Mouse (Mus musculus) T-helper 1 cell (primary cell): ENCODE data around the gene Tom1.

Experiments
- in situ Hi-C: fragments of 300-600 bp; cut with MboI, MseI; formaldehyde crosslinking; loops from one replicate; pipeline ENCODE4 v1.15.1; 2025; ENCODE audit warnings: high pct_unique_total_duplicates

Tom1 gene

DNA sequence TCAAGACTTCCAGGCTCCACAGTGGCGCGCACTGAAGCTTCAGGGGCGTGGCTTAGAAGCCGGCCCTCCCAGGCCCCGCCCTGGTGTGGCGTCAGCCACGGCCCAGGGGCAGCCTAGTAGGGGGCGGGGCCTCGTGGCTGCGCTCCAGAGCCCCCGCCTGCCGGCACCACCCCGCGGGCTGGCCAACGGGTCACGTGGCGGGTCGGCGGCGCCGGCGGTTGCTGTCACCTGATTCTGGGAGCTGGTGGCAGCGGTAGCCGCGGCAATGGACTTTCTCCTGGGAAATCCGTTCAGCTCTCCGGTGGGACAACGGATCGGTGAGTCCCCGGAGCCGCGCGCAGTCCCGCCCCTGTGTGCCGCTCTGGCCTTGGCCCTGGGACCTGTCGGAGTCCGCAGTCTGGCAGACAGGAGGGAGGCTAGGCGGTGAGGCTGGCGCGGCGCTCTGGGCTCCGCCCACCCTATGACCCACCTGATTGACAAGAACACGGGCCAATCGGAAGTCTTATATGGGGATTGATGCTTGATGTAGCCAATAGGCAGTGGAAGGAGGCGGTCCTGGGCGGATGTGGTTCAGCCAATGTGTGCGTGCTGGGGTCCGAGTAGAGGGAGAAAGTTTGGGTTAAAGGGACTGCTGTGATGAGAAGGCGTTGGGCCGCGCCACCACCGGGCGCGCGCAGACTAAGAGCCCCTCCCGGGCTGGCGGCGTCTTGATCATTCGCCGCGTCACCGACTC lies at the start of gene Tom1:
TSS of gene Tom1 (plus strand) at position 195 of the 733 bp plus-strand sequence.
- in situ Hi-C loops: no loop called here

DNA sequence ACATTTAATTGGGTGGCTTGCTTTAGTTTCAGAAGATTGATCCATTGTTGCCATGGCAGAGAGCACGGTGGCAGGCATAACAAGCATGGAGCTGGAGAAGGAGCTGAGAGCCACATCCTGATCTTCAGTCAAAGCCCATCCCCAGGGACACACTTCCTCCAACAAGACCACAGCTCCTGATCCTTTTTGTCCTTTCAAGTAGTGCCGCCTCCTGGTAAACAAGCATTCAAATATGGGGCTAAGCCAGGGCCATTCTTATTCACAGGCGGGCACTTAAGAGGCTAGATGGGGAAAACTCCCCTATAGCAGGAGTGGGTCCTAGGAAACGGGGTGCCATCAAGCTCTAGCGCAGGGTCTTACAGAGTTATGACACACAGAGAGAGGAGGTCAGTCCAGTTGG lies 46.1 kb upstream of the Tom1 start:
- in situ Hi-C loops: no loop called here

DNA sequence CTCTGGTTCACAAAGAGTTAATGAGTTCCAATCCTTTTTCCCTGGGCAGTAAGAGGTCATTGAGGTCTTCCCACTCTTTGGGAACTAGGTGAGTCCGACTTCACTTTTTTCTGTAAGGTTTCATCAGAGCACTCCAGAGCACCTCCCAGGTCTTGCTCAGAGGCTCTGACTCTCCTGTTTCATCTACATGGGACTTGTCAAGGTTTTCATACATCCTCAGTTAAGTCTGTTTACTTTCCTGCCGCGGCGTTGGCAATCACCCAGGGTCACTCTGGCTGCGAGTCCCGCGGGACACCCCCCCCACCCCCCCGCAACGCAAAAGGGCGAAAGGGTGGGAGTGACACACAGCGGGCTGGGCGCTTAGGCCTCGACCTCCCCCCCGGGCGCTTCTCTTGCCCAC lies 43.5 kb upstream of the Tom1 start:
- in situ Hi-C loops: no loop called here

DNA sequence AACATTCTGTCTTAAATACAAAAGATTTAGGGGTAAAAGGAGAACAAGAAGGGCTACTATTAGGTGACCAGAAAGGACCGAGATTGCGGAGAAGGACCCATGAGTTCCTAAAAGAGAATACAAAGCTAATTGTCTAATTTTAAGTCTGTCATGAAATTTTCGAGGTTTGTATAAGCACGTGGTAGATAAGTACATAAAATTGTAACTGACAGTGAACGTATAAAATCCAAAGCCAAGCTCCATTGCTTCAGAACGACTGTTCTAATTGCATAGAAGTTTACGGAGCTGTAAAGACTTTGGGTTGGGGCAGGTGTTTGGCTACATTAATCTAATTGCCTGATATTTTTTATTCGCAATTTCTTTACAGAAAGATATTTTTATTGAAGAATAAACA lies 40.4 kb upstream of the Tom1 start, which contains the start of gene Hmgxb4:
TSS of gene Hmgxb4 (plus strand) at position 276 of the 394 bp plus-strand sequence.
- in situ Hi-C loops: no loop called here

DNA sequence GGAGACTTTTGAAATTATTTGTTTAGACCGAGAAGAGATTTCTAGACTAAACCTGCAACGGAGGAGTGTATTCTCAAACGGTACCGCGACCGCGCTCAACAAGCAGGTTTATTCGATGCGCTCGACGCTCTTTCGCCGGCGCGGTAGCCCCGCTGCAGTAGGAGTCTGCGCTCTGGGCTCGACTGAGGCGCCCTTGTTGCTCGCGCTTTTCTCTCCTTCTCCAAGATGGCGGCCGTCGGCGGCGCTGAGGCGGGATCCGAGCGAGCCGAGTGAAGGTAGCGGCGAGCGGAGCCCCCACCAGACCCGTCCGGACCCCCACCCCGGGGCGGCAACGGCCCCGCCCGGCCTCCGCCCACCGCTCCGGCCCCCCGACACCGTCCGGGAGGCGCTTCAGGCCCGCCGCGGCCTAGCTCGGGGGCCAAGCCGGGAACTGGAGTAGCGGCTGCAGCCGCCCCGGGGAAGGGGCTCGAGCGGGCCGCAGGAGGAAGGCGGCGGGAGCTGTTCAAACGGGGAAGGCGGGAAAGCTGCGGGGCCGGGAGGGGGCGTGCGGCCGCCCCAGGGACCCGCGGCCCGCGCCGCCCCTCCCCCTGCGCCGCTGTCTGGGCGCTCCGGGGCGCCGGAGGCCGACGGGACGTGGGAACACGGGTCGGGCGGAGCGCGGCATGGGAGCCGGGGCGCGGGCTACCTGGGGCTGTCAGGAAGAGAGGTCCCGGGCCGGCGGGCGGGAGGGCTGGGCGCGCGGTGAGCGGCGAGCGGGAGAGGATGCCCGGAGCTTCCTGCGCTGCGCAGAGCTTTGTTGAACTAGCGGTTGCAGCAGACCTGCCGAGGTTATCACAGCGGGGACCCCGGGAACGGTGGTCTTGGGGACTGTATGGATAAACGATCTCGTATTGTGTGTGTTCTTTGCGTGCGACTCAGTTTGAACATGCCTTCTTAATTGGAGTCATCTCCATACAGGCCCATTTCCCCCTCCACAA lies 39.7 kb upstream of the Tom1 start:
- in situ Hi-C loops: no loop called here

DNA sequence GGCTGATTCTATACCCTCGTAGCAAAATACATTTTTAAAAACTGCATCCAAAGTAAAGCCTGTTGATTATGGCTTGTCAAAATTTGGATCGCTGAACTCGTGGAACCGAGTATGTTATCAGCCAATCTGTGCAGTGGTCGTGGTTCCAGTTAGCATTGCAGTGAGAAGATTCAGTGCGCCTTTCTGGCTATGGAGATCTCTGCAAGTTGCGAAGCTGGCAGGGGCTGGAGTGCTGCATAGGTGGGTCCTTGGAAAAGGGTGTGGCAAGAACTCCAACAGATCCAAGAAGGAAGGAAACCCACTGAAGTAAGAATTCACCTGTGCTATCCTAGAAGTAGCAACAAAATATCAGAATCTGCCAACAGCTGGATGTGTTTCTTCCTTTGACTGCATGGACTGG lies 39.0 kb upstream of the Tom1 start:
- in situ Hi-C loops: no loop called here

DNA sequence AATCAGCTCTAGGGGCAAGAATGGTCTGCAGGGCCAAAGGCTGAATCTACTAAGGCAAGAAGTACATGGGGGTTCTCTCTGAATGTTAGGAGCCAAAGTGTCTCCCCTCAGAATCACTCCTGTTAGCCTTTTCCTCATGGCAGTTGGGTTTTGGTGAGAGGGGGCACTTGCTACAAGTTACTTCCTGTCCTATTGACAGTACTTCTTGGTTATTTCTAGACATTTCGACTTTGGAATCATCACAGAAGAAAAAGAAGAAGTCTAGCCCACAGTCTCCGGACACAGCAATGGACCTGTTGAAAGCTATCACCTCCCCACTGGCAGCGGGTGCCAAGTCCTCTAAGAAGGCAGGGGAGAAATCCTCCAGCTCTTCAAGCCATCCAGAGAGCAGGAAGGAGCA lies 33.1 kb upstream of the Tom1 start:
- in situ Hi-C loops: no loop called here

DNA sequence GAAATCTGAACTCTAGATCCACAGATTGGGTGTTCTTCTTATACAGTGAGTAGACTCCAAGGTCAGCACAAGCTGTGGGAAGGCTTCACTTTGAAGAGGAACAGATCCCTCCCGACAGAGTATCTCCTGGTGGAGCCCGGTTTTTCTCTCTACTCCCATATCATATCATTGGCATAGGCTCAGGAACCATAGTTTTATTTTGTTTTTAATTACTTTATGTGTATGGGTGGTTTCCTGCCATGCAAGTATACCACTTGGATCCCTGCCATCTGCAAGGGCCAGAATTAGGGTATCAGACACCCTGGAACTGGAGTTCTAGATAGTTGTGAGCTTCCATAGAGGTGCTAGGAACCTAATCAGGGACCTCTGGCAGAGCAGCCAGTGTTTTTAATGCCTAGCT lies 24.7 kb upstream of the Tom1 start:
- in situ Hi-C loops: no loop called here

DNA sequence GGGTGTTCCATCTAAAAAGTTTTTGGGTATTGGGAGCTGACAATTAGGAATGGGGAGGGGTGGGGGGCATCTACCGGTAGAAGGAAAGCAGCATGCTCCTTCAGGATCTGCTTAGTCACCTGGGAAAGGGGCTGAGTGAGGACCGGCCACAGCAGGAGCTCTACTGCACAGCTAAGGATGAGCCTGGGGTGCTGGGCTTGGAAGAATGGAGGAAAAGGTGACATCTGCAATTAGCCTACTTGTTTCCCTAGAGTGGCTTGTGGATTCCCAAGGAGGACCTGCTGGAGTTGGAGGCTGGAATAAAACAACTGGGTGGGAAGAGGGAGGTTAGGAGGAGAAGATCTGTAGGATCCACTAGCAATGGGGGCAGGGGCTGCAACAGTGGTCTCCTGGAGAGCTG lies 19.9 kb upstream of the Tom1 start:
- in situ Hi-C loops: no loop called here

DNA sequence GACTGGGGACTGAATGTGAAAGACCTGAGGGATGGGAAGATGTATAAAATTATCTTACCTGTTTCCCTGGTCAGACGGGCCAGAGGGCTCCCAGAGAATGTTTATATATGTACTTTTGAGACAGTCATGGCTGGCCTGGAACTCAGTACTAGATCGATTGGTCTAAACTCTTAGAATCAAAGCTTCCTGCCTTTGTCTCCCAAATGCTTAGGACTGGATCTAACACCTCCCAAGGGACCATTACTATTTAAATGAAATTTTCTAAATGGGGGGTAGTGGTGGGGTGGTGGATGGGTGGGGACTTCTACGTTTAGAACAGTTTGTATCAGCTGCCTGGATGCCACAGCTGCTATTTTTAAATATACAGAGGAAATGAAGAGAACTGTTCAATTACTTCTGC lies 19.5 kb upstream of the Tom1 start:
- in situ Hi-C loops: no loop called here

DNA sequence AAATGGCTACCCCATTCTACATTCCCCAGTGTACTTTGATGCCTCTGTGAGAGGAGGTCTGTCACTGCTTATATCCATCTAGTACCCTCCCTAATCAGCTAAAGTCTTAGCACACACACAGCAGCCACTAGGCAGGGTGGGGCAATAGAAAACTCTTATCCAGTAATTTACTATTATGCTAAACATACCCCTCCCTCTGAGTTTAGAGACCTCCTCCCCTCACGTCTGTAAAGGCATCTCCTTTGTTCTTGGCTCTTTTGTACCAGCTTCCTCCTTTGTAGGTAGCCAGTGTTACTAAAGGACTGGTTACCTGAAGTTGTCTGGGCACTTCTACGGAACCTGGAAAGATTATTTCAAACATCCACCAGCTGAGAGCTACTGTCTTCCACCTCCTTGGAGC lies 17.5 kb upstream of the Tom1 start:
- in situ Hi-C loops: no loop called here

DNA sequence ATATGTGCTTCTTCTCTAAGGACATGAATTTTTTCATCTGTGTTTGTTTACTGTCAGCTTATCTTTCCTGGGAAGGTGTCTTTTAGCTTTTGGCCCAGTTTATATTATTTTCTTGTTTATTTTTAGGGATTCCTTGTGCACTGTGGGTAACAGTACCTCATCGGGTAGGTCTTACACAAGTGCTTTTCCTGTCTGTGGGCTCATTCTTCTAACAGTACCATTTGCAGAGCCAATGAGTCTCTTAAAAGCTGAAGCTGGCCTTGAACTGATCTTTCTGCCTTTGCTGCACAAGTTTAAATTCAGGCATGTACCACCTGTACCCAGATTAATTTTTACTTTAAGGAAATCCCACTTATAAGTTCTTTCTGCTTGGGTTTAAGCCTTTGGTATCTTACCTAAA lies 17.1 kb upstream of the Tom1 start:
- in situ Hi-C loops: no loop called here

DNA sequence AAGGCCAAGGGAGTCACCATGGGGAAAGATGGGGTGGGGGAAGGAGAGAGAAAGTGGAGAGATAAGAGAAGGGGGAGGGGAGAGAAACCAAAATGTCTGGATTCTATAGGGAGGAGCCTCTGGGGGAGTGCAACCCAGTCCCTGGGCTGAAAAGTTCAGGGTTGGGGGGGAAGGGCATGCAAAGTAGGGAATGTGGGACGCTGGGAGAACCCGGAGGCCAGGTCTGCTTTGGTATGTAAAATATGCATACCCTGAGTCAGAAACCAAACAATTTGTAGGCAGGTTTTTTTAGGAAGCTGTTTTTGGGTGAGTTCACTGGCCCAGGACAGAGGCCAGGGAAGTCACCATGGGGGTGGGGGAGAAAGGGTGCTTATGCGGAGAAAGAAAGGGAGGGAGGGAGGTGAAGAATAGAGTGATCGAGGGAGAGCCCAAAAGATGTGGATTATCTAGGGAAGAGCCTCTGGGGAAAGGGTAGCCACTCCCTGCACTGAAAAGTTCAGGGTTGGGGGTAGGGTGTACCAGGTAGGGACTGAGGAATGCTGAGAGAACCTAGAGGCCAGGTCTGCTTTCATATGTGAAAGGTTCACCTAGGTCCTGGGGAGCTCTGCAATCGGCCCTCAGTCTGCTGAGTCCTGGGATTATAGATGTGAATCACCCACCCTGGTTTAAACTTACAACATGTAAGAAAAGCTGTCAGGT lies 15.1 kb upstream of the Tom1 start:
- in situ Hi-C loops: no loop called here

DNA sequence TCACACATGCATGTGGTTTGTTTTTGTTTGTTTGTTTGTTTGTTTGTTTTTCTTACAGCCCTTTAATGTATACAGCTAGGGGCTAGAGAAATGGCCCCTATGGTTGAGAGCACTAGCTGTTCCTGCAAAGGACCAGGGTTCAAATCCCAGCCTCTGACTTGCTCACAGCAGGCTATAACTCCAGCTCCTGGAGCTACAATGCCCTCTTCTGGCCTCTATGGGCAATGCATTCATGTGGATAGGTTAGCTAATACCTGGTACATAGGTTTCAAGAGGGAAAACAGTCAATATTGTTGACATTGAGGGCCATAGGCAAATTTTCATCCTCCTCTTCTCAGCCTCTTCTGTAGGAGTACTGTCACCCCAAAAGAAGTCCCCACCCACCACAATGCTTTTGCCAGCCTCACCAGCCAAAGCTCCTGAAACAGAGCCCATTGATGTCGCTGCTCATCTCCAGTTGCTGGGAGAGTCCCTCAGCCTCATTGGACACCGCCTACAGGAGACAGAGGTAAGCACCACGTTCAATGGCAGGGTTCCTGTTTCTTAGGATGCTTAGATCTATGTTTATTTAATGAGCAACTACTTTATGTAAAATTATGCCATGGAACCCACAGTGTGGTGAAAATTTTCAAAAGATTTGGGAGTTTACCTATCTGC lies 9.7 kb upstream of the Tom1 start:
- in situ Hi-C loops: no loop called here

DNA sequence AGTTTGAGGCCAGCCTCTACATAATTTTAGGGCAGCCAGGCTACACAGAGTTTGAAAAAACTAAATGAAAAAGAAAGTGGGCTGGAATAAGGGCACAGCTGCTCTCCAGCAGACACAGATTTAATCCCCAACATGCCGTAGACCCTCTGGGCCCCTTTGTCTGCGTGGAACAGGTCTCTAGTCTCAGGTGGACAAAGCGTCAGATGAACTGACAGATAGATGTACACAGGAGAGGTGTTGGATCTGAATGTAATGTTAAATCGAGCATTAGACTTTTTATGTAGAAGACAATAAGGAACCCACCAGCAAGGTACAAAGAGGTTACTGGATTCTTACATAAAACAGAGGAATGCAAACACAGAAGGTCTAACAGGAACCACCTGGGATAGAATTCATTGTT lies 7.7 kb upstream of the Tom1 start:
- in situ Hi-C loops: no loop called here

DNA sequence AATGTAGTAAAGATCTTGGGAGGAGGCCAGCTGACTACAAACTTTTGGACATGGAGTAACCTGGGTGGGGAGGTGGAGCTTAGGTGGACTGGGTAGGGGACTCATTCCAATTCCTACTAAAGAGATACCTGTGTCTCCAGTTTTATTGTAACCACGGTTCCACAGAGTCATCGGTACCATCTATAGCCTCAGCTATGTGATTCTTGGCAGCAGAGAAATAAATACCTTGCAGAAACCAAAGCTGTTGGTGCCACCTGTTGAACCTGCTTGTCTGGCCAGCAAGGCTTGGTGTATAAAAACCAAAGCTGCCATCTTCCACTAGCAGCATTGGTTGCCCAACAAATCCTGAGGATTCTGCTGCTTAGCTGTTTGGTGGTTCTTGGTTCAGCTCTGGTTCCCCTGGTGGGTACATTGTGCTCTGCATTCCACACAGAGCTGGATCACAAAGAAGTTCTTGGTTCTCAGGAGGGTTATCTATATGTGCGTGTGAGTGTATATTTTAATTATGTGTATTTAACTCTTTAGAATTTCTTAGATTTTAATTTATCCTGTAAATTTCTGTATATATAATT lies 3.0 kb upstream of the Tom1 start:
- in situ Hi-C loops: no loop called here

DNA sequence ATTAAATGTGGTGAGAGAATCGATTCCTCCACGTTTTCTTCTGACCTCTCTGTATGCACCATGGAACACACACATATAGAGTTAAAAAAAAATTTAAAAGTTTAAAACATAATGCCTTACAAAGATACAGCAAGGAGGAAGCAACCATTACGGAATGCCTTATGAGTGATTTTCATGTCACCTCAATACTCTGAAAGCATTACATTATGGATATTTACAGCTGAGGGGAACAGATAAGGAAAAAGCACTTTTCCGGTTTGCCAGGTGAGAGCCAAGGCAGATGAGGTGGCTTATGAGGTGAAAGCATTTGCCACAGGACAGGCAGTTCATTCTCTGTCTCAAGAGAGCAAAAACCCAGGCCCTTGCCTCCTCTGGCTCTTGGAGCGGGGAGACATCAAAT lies 544 bp upstream of the Tom1 start:
- in situ Hi-C loops: no loop called here

DNA sequence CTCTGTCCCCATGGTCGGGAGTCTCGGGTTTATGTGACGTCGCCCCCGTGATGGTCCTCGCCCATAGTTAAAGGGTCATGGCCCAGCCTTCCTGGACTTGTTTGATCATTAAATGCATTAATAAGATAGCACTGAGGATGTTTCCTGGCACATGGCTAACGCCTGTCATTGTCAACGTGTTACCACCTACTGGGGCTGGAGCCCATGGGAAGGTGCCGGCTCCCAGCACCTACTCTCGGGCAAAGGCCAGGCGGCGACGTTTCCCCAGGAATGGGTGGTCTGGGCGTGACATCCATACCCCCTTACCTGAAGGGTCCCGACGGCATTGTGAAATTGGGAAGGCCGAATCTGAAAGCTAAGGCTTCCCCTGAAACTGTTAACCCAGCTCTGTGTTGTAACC lies 780 bp downstream of the Tom1 start:
- in situ Hi-C loops: no loop called here

DNA sequence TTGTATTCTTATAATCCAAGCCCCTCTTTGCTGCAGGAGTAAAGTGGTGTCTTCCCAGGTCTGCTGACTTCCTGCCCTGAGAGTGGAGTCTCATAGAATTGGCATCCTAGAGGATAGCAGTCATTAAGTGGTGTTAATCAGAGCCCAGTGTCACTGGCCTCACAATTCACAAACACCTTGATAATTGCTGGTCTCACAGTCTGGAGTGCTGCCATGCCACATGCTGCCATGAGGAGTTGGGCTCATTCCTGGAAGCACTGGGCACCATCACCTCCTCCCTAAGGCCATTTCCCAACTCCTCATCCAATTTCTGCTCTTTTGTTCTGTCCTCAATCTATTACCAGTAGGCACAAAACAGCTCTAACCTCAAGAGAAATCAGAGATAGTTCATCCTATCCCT lies 2.1 kb downstream of the Tom1 start:
- in situ Hi-C loops: no loop called here

DNA sequence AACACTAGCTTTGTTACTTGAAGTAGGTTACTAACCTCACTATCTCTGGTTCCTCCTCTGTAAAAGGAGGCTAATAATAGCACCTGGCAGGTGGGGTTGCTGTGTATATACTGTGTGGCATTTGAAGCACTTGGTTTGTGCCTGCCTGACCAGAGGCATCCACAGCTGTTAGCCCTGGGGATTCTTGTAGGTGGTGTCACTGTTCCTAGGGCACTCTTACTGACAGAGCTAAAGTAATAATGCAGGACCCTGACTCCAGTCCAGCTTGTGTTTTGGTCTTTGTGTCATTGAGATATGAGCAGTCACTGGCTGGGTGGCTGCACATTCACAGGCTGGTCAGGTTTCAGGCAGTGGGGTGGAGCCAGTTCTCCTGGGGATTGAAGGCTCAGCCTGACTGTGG lies 5.0 kb downstream of the Tom1 start:
- in situ Hi-C loops: no loop called here

DNA sequence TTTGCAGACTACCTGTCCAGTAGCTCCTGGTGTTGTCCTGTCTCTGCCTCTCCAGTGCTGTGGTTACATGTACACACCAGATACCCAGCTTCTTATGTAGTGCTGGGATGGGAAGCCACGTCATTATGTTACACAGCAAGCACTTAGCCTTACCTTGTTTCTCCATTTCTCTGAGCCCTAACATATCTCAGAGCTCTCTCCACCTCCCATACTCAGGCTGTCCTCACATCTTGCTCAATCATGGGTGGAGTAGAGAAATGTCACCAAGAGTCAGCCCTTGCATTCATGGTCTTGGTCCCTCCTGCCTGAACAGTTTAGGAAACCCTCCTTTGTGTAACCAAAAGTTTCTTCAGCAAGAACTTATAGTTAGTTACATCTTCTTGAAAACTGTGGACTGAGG lies 6.2 kb downstream of the Tom1 start:
- in situ Hi-C loops: no loop called here
